Mouse (Mus musculus): Measurements from ENCODE around the gene Axl.
A peak's percentile ranks its signal among the peaks of the same experiment; 100 is the strongest.

Axl gene

DNA sequence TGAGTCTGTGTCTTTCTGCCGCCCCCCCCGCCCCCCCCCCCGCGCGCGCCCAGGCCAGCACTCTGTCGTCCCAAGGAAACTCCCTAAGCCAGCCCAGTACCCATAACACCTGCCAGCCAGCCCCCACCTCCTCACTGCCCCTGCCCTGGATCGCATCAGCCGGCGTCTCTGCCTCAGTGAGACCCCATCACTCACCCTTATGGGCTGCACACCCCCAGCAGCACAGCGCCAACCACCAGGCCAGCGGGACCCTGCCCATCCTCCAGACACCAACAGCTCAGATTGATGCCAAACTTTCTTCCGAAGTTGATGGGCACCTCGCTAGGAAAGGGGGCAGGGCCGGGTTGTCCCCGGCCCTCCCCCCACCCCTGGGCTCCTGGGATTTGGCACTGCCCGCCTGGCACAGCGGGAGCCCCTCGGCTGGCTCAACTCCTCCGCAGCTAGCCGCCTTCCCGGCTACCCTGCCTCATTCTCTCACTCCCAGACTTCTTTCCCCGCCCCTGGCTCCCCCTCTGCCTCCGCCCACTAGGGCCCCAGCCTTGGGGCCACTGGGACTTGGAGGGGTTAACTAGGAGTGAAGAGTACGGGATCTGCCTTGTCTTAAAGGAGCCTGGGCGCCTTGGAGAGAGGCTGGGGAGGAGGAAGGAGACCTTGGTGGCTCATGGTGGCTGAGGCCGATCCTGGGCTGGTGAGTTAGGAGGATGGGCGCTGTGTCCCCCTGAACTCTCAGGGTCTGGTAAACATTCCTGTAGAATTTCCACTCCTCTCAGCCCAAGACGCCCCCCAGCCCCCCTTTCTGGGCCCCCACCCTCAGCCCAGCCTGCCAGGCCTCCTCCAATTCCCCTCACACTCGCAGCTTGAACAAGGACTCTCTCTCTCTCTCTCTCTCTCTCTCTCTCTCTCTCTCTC lies at the start of gene Axl:
TSS of gene Axl (minus strand) at position 486 of the 909 bp plus-strand sequence.
- peak; percentile 37 to 40 for DNase-seq (ENCODE audit: low spot score in 2 of 2)

DNA sequence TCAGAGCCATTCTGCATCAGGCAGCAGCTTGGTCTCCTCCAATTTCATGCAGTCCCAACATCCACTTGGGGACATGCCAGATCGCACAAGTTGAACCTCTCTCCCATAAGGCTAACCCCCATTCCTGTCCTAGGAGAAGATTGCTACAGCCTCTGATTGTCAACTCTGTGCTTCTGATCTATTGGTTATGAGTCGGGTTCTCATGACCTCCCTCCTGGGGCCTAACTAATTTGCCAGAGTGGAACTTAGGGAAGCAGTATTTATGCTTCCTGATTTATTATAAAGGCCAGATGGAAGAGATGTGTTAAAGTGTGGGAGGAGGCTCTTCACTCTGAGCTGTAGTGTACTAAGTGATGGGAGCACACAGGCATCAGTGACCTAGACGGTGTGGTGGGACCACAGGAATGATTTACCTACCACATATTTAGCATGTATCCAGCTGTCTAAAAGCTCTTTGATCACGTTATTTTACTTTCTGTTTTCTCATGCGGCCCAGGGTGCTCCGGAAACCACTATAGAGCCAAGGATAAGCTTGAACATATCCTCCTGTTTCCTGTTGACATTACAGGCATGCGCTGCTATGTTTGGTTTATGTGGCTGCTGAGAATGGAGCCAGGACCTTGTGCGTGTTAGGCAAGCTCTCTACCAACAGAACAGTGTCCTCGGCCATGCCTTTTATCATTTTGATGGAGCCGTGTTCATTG lies 46.8 kb upstream of the Axl start:
- no peak for DNase-seq (ENCODE audit: low spot score in 2 of 2)

DNA sequence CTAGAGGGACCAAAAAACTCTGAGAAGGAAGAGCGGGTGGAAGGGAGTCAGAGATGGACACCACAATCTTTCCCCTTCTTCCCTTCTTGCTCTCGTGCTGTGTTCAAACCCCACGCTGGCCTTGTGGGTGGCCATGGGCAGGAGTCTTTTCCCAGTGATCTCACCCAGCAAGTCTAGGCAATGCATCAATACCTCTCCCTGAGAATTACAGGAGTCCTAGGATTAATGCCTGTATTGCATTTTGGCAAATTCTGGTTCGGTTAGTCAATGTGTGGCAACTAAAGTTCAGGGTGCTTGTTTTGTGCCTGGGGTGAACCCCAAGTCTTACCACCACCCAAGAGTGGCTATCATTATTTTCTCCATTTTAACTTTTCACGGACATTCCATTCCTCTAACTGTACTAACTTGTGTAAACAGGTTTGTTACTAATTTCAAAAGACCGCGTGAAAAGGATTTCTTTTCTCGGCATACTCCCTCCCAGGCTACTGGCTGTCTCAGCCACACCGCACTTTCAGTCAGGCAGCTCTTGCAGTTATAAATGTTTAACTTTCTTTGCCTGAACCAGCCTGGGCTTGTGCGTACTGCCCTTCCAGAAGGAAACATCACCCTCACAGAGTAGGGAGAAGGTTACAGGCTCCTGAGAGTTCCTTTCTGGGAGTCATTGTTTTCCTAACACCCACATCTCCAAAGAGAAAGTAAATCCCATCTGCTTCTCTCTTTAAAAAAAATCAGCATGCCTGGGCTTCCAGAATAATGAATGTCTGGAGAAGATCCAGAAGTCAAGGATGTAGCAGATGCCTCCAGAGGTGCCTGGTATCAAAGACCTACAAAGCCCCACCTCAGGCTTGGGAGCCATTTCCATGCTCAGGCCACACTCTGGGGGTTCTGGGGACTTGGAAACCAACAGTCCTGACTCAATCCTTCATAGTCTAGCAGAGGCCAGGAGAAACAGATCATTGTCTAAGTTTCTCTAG lies 43.3 kb upstream of the Axl start:
- no peak for DNase-seq (ENCODE audit: low spot score in 2 of 2)

DNA sequence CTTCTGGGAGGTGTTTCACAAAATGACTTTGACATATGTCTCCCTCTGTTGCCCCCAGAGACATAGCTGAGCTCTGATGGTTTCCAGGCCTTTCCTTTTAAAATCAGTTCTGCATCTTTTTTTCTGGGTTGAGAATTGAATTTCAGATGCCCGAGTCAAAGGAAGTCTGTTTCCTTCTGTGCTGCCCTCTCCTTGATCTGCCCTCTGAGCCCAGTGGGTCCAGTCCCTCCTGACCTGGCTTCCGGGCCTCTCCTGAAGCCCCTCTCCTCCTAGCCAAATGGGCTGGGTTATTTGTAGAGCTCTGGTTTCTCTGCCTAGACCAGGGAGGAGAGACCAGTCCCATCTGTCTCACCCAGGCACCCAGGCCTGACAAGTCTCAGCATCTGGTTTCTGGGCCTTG lies 41.7 kb upstream of the Axl start:
- DNase-seq (ENCODE audit: low spot score in 2 of 2) = no peak

DNA sequence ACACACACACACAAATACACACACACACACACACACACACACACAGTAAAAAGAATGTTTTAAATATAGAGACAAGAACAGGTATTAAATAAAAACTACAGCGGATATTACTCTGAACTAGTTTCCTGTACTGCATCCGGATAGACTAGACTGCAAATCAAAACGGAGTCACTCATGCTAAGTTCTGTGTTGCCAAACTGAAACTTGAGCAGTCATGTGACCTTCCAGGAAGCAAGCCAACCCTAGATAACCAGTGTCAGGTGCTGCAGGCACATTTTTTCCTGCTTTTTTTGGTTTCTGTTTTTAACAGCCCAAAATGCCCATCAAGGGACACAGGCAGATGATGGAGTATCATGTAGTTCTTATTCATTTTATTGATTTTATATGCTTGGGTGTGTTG lies 38.7 kb upstream of the Axl start:
- no peak for DNase-seq (ENCODE audit: low spot score in 2 of 2)

DNA sequence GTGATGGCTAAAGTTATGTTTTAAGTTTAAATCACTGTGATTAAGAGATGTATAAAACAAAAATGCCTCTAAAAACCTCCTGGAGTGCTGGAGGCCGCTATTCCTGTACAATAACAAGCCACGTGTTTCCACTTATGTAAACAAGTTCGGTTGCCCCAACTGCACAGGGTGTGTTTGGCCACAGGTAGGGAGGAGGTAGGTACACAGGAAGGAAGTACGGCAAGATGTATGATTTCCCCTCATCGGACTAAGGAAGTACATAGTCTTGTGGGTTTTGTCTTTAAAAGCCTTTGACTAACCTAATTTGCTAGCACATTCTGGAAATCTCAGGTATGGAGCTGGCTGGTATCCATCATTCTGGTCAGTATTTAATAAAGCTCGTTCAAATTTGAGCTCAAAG lies 37.5 kb upstream of the Axl start:
- DNase-seq (ENCODE audit: low spot score in 2 of 2) = no peak

DNA sequence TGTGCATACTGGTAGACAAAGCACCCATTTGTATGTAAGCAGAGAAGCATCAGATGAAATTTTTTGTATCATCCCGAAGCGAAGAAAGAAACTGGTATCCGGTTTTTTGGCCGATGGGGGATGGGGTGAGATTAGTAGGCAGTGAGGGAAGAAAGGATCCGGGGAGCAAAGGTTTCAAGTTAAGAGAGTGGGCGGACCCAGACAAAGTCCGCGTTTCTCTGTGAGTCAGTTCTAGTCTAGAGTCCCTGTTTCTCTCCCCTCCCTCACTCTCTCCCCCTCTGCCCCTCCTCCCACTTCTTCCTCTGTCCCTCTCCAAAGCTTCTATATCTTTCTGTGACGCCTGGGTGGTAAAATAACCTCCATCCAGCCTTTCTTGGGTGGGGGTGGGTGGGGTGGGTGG lies 36.5 kb upstream of the Axl start:
- no peak for DNase-seq (ENCODE audit: low spot score in 2 of 2)

DNA sequence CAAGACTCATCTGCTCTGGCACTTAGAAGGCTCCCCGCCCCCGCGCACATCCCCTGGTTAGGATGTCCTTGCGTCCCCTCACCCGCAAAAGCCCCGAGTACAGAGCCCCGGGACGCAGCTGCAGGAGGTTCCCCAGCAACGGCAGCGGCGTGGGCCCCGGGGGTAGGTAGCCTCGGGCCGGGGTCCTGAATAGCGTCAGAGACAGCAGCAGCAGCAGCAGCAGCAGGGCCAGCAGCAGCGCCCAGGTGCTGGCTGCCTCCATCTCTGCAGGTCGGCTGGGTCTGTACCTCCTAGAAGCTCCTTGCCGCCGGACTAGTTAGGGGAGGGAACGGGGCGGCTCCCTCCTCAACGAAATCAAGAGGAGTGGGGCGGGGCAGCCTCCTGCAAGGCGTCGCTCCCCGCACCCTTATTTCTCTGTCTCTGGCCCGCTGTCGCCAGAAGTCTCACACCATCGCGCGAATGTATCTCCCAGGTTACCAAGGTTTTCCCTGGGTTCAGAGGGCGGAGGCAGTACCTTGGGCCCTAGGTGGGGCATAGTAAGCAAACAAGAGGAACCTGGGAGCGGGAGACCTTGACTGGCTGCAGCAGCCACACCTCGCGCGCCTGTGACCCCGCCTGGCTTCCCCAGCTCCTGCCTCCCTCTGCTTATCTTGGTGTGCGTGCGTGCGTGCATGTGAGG lies 27.9 kb upstream of the Axl start, which contains the start of gene Cyp2s1:
TSS of gene Cyp2s1 (minus strand) at position 673 of the 679 bp plus-strand sequence.
- DNase-seq (ENCODE audit: low spot score in 2 of 2) = no peak

DNA sequence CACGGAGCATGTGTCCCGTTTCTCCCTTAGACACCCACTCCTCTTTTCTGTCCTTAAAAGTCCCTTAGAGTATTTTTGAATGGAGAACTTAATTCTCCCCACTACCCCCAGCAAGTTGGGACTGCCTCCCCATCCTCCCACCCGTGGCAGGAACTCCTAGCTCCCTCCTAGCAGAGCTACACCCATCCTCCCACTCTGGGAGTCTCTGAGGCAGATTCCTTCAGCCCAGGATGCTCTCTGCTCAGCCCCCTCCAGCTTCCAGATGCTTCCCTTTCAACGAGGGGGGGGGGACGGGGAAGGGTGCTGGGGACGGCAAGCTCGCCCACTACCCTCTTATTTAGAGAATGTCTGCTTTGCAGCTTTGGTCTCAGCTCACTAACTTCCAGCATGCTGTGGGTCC lies 27.1 kb upstream of the Axl start:
- no peak for DNase-seq (ENCODE audit: low spot score in 2 of 2)

DNA sequence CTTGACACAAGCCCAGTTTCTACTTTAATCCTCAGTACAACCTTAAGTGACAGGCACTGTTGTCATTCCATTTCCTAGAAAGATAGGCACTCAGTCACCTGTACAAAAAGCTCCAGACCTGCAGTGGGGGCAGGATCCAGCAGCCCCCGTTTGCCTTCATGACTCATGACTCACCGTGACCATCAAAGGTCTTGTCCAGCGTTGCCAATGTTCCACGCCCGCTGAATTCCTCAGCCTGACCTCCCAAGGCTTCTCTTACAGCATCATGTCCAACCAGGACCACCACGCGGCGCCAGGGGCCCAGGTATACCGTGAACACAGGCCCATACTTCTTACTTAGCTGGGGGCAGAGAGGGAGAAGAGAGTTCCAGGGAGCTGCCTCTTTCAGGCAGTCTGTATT lies 26.2 kb upstream of the Axl start:
- no peak for DNase-seq (ENCODE audit: low spot score in 2 of 2)

DNA sequence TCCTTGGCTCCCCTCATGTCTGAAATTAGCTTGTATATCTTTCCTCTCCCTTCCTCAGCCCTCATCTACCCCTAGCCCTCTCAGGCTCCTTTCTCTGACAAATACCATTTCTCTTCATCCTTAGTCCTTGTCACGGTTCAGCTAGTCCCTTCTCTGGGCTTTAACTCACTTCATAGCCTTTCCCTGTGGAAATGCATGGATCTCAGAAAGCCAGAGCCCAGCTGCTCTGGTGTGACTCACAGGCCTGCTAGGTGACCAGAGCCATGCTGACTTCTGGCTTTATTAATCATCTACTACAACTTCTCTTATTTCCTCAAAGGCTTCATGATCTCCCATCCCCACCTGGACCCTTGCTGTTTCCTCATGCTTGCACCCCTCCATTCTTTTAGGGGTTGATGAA lies 23.7 kb upstream of the Axl start:
- no peak for DNase-seq (ENCODE audit: low spot score in 2 of 2)

DNA sequence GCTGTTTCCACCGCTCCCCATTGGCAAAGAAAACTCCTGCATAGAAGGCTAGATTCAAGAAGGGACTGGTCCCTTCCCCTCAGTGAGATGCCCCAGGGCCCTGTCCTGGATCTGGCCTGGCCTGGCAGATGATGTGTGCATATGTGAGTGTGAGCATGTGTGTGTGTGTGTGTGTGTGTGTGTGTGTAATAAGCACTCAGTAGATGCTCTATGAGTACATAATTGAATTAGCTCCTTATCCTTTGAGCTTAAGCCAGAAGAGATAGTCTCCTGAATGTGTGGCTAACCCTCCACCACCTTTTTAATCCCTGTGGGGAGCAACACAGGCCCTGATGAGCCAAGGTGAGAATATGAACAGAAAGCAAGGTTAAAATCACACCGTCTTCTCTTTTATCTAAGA lies 23.2 kb upstream of the Axl start:
- no peak for DNase-seq (ENCODE audit: low spot score in 2 of 2)

DNA sequence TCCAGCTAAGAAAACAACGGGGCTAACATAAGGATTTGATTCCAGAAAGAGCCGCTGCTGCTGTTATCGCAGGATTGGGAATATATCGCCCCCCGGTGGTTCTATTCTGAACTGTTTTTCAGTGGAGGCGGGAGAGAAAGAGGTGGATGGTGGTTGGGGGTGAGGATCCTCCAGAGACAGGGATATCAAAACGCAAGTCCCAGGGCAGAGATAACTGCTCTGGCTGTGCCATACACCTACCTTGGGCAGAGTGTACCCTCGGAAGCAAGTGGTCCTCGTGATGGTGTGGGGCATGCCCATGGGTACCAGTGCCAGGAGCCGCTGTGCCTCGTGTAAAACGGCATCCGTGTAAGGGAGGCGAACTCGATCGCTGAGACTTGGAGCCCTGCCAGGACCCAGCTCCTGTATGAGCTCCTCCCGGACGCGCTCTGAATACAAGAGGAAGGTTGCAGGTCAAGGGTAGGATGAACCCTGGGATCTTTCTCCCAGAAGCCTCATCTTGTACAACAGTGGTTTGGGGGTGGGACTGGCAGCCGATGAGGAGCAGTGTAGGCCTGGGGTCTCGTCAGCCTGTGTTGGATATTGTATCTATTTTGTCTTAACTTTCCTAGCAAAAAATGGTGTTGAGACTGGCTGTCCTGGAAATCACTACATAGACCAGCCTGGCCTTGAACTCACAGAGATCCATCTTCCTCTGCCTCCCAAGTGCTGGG lies 17.3 kb upstream of the Axl start:
- DNase-seq (ENCODE audit: low spot score in 2 of 2) = peak; percentile 51 to 73

DNA sequence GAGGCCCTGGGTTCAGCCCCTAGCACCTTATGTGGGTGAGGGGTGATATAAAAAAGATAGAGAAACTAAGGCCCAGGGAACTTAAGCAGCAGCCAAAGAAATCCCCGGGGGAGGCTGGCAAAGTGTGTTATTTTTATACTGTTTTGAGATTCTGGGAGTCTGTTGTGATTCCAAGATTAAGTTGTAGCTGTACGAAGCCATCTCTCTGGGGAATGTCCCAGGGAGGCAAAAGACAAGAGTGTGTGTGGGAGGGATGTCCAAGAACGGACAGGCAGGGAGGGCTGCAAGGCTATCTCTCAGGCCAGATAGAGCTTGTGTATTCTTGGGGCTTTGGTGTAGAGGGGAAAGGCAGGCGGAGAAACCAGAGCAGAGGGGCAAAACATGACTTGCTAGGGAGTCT lies 16.3 kb upstream of the Axl start:
- no peak for DNase-seq (ENCODE audit: low spot score in 2 of 2)

DNA sequence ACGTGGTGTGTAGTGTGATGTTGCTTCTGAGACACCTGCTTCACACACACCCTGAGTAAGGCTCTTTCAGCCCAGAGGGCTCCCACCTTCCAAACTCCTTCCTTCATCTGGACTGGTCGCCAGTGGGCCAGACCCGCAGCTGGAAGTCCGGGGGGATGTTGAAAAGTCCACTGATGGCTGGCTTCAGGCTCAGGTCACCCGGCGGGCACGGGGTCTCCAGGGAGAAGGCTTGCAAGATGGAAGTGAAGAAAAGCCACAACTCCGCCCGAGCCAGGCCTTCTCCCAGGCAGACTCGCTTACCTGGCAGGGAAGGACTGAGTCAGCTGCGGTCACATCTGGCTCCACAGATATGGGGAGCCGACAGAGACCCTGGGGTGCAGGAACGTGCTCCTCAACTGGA lies 15.0 kb upstream of the Axl start:
- no peak for DNase-seq (ENCODE audit: low spot score in 2 of 2)

DNA sequence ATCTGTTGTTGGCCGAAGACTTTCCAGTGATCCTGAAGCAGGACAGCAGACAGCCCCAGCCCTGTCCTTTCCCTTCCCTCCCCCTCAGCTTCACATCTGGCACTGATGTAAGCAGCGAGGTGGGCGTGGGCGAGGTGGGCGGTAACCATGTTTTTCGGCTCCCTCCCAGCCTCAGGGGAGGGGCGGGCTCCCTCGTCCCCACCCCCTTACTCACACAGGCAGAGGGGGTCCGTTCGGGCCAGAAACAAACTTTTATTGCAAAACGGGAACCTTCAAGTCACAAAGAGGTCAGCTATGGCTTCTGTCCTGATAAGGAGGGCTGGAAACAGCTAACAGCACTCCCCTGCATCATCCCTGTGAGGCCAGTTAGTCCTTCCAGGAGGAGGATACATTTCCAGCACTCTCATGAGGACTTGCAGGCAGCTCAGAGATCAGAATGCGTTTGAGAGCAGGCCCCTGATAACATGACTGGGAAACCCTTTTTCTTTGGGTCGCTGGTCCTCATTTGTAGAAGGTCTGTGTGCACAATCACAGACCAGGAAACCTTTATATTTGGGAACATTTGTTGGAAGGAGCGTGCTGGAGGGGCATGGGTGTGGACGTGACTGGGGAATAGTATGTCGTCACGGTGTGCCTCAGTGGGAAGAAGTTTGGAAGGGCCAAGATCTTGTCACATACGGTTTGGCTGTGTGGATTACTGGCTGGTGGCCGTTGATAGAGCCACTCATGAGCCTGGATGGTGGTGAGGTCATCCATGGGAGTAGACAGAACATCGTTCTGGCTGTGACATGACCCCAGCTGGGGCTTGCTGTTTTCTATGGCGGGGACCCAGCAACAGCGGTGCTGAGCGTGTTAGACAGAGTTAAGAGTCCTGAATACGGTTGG lies 14.0 kb upstream of the Axl start:
- no peak for DNase-seq (ENCODE audit: low spot score in 2 of 2)

DNA sequence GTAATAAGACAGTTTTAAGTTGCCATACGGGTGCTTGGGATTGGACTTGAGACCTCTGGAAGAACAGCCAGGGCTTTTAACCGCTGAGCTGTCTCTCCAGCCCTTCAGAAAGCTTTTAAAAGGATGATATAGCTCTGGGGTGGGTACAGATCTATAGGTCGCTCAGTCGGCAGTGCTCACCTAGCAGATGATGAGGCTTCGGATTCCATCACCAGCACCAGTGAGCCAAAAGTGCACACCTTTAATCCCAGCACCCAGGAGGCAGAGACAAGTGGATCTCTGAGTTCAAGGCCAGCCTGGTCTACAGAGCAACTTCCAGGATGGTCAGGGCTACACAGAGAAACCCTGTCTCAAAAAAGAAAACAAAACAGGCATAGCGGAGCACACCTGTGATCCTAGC lies 12.5 kb upstream of the Axl start:
- DNase-seq (ENCODE audit: low spot score in 2 of 2) = no peak

DNA sequence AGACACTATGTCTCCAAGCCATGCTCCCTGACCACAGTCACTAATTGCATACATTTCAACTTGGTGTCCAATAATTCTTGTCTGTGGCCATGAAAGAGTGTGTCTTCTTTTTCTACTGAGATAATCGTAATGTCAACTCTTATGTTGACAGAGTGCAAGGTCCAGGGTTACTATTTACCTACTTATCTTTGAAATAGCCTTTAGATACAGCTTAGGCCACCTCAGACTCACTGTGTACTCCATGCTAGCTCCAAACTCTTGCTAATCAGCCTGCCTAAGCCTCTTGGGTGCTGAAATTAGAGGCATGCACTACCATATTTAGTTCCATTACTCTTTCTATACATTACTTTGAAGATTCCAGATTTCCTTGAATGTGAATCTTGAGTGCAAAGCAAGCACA lies 10.9 kb upstream of the Axl start:
- no peak for DNase-seq (ENCODE audit: low spot score in 2 of 2)

DNA sequence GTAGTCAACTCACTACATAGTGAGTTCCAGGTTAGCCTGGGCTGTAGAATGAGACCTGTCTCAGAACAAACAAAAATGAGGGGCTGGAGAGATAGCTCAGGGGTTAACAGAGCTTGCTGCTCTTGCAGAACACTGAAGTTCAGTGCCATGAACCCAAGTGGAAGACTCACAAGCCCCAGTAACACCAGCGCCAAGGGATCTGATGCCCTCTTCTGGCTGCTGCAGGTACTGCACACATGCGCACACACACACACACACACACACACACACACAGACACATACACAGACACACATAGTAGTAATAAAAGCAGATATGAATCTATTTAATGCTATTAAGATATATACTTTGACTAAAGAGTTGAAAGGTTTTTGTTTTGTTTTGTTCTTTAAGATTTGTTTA lies 10.0 kb upstream of the Axl start:
- no peak for DNase-seq (ENCODE audit: low spot score in 2 of 2)

DNA sequence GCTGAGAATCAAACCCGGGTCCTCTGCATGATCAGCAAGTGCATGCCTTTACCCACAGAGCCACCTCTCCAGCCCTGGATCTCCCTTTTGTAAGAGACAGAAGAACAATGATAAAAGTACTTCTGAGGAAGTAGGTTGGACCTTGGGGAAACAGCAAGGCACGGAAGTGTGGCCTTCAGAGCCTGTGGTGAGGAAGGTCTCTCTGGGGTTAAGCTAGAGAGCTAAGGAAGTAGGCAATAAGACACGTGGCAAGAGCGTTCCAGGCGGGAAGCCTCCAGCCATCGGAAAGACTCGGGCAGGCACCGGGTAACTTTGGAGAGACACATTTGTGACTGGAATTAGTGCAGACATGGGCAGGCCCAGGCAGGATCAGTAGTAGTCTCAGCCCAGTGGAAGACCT lies 6.3 kb upstream of the Axl start:
- DNase-seq (ENCODE audit: low spot score in 2 of 2) = no peak

Measured in frontal cortex, postnatal 14 days (tissue).